Mouse (Mus musculus): ENCODE results near the gene Ccdc154.
"Not testable (repeated sequence)": the region's sequence is repeated elsewhere in the genome, so short reads cannot be mapped to it uniquely, and the experiment has no call there.

DNA sequence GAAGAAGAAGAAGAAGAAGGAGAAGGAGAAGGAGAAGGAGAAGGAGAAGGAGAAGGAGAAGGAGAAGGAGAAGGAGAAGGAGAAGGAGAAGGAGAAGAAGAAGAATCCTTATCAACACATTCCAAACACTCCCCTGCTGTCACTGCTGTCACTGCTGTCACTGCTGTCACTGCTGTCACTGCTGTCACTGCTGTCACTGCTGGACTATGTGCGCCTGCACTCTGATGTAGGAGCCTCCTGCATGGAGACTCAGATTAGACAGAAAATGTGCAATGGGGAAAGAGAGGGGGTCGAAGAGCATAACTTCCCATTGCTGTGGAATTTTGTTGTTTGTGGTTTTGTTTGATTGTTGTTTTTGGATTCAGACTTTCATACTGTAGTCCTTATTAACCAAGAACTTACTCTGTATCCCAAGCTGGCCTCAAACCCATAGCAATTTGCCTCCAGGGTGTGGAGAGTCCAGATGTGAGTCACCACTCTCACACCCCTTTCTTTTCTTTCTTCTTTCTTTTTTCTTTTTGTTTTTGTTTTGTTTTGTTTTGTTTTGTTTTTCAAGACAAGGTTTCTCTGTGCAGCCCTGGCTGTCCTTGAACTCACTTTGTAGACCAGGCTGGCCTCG is 36.7 kb upstream of the Ccdc154 start:
- not testable (repeated sequence) for TF ChIP-seq CTCF (conservative IDR thresholded peaks at IDR 0.05; ENCODE audit: low read length); NANOG (IDR thresholded peaks at IDR 0.05; ENCODE audit: borderline replicate concordance, low read length); POU5F1 (IDR thresholded peaks at IDR 0.05; ENCODE audit: borderline replicate concordance, low read length)

Measured in E14TG2a.4 (cell line).